Mouse (Mus musculus): ENCODE results near the gene Ninj2. TPM values are rescaled to one million over a fixed set of nuclear protein-coding genes. Genes with fewer than 3 reads are reported as not detected.

The Ninj2 gene
- total RNA-seq, 1 experiment = 1.2 TPM

DNA sequence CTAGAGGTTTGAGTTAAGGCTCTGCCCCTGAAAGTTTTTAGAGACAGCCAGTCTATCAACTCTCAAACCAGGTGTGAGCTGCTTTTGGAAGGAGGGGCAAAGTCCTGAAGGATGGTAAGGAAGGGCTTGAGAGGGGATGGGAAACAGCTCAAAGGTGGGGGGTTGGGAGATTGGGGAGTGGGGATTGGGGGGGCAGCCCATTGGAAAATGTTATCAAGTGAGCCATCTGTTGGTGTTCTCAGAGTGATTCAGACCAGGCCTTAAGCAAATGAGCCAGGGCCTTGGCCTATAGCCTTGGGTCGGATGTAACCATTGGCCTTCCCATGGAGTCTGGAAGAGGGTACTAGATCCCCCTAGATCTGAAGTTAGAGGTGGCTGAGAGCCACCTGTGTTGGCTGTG lies 100.6 kb downstream of the Ninj2 start:
- no peak overlapping the region for H3K4me3 ChIP-seq (ENCODE audit: insufficient read depth in 1 of 2, low read depth in 1 of 2, low read length in 2 of 2, poor library complexity in 1 of 2, severe bottlenecking in 1 of 2)
- in situ Hi-C loops (cut with MboI; ENCODE audit: low sequenced_read_pairs in 2 of 2, unreplicated experiment in 2 of 2) = loop anchor here (5.0 to 25.0 kb wide), 4 partner anchors 191 to 709 kb away; partner anchors contain the start of gene Fbxl14 (in 1 of the 2)
- H3K9me3 ChIP-seq (ENCODE audit: control insufficient read depth, insufficient read depth, low read depth, low read length) = no peaks in the 10 kb centered on the region
- H3K36me3 ChIP-seq (ENCODE audit: control insufficient read depth, insufficient read depth, low read length, poor library complexity, severe bottlenecking) = no peaks in the 10 kb centered on the region
- H3K27ac ChIP-seq (ENCODE audit: insufficient read depth, low read depth, low read length, poor library complexity, severe bottlenecking) = no peak overlapping the region
- DNase-seq (ENCODE audit: low read depth, low spot score) = no peak
- no peak overlapping the region for H3K9ac ChIP-seq (ENCODE audit: insufficient read depth, low read depth, low read length, poor library complexity, severe bottlenecking)
- H3K4me1 ChIP-seq (ENCODE audit: control insufficient read depth in 2 of 2, insufficient read depth in 2 of 2, low read length in 2 of 2, poor library complexity in 1 of 2) = peaks cover 8 to 28% of the 10 kb centered on the region in 2 experiments
- TF ChIP-seq ZC3H11A (IDR thresholded peaks at IDR 0.05; ENCODE audit: borderline replicate concordance, low read depth, low read length) (no peak), ZNF384 (IDR thresholded peaks at IDR 0.05; ENCODE audit: low read depth, low read length) (no peak), HCFC1 (IDR thresholded peaks at IDR 0.05; ENCODE audit: borderline replicate concordance, insufficient read depth, low read length) (no peak), MAFK (IDR thresholded peaks at IDR 0.05; ENCODE audit: insufficient read depth, low read depth, low read length) (no peak), CHD2 (IDR thresholded peaks at IDR 0.05; ENCODE audit: low read depth, low read length) (no peak)

DNA sequence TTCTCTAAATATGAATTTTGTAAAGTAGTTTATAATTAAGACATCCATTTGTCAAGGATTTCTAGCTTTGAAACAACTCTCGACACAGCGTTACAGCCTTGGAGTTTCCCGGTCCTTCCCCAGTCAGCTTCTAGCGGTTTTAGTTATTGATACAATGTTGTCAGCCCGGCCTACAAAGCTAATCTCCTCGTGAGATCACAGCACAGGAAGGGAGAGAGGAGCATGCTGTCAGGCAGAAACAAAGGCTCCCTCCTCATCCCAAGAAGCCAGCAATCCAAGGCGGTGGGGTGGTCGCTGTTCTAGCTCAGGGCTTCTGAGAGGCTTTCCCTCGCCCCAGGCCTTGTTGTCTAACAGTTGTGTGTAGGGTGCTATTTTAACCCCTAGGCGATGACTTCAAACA lies 101.2 kb downstream of the Ninj2 start:
- TF ChIP-seq MAFK (IDR thresholded peaks at IDR 0.05; ENCODE audit: insufficient read depth, low read depth, low read length) (no peak), HCFC1 (IDR thresholded peaks at IDR 0.05; ENCODE audit: borderline replicate concordance, insufficient read depth, low read length) (no peak), ZC3H11A (IDR thresholded peaks at IDR 0.05; ENCODE audit: borderline replicate concordance, low read depth, low read length) (no peak), ZNF384 (IDR thresholded peaks at IDR 0.05; ENCODE audit: low read depth, low read length) (no peak), CHD2 (IDR thresholded peaks at IDR 0.05; ENCODE audit: low read depth, low read length) (no peak)
- H3K9ac ChIP-seq (ENCODE audit: insufficient read depth, low read depth, low read length, poor library complexity, severe bottlenecking) = no peak overlapping the region
- peaks cover 3 to 27% of the 10 kb centered on the region in 2 experiments for H3K4me1 ChIP-seq (ENCODE audit: control insufficient read depth in 2 of 2, insufficient read depth in 2 of 2, low read length in 2 of 2, poor library complexity in 1 of 2)
- no peak for DNase-seq (ENCODE audit: low read depth, low spot score)
- H3K36me3 ChIP-seq (ENCODE audit: control insufficient read depth, insufficient read depth, low read length, poor library complexity, severe bottlenecking) = no peaks in the 10 kb centered on the region
- H3K4me3 ChIP-seq (ENCODE audit: insufficient read depth in 1 of 2, low read depth in 1 of 2, low read length in 2 of 2, poor library complexity in 1 of 2, severe bottlenecking in 1 of 2) = no peak overlapping the region
- no peaks in the 10 kb centered on the region for H3K9me3 ChIP-seq (ENCODE audit: control insufficient read depth, insufficient read depth, low read depth, low read length)
- H3K27ac ChIP-seq (ENCODE audit: insufficient read depth, low read depth, low read length, poor library complexity, severe bottlenecking) = no peak overlapping the region
- in situ Hi-C loops (cut with MboI; ENCODE audit: low sequenced_read_pairs in 2 of 2, unreplicated experiment in 2 of 2) = loop anchor here (5.0 to 25.0 kb wide), 4 partner anchors 192 to 710 kb away; partner anchors contain the start of gene Fbxl14 (in 1 of the 2)

DNA sequence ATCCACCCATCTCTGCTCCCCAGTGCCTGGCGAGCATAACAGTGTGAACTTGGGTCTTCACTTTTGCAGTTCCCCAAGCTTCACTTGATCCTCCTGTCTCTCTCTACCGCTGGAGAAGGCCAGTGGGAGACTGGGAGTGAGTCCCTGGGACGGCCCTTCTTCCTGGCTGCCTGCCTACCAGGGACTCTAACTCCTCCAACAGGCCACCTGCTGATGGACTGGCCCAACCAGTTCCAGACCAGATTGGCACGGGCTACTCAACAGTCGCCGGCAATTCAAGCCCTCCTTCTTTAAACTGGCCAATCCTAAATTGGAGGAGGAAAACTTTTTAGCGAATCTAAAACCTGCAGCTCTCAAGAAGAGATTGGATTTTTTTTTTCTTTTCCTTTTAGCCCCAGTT lies 101.8 kb downstream of the Ninj2 start:
- Histone ChIP-seq H3K9ac (ENCODE audit: insufficient read depth, low read depth, low read length, poor library complexity, severe bottlenecking) (no peak overlapping the region), H3K36me3 (ENCODE audit: control insufficient read depth, insufficient read depth, low read length, poor library complexity, severe bottlenecking) (no peaks in the 10 kb centered on the region), H3K27ac (ENCODE audit: insufficient read depth, low read depth, low read length, poor library complexity, severe bottlenecking) (no peak overlapping the region), H3K4me3 (ENCODE audit: insufficient read depth in 1 of 2, low read depth in 1 of 2, low read length in 2 of 2, poor library complexity in 1 of 2, severe bottlenecking in 1 of 2) (no peak overlapping the region), H3K9me3 (ENCODE audit: control insufficient read depth, insufficient read depth, low read depth, low read length) (no peaks in the 10 kb centered on the region), H3K4me1 (ENCODE audit: control insufficient read depth in 2 of 2, insufficient read depth in 2 of 2, low read length in 2 of 2, poor library complexity in 1 of 2) (peaks cover 2 to 25% of the 10 kb centered on the region in 2 experiments; a peak in 3 of 4 replicates)
- no peak for DNase-seq (ENCODE audit: low read depth, low spot score)
- TF ChIP-seq HCFC1 (IDR thresholded peaks at IDR 0.05; ENCODE audit: borderline replicate concordance, insufficient read depth, low read length) (no peak), MAFK (IDR thresholded peaks at IDR 0.05; ENCODE audit: insufficient read depth, low read depth, low read length) (no peak), ZC3H11A (IDR thresholded peaks at IDR 0.05; ENCODE audit: borderline replicate concordance, low read depth, low read length) (no peak), ZNF384 (IDR thresholded peaks at IDR 0.05; ENCODE audit: low read depth, low read length) (no peak)
- in situ Hi-C loops (cut with MboI; ENCODE audit: low sequenced_read_pairs in 2 of 2, unreplicated experiment in 2 of 2) = loop anchor here (5.0 to 25.0 kb wide), 4 partner anchors 193 to 710 kb away; partner anchors contain the start of gene Fbxl14 (in 1 of the 2)

- DNase-seq (ENCODE audit: low read depth, low spot score) = peak; percentile 68
- no peak for TF ChIP-seq ZNF384 (IDR thresholded peaks at IDR 0.05; ENCODE audit: low read depth, low read length)
- 0 out of 2 replicates have a peak, but pooled peaks have one; percentile 36 for TF ChIP-seq ZC3H11A (IDR thresholded peaks at IDR 0.05; ENCODE audit: borderline replicate concordance, low read depth, low read length)
- peaks cover 0 to 19% of the 10 kb centered on the region in 2 experiments; a peak in 2 of 4 replicates for H3K4me1 ChIP-seq (ENCODE audit: control insufficient read depth in 2 of 2, insufficient read depth in 2 of 2, low read length in 2 of 2, poor library complexity in 1 of 2)
- H3K36me3 ChIP-seq (ENCODE audit: control insufficient read depth, insufficient read depth, low read length, poor library complexity, severe bottlenecking) = no peaks in the 10 kb centered on the region
- no peak overlapping the region for H3K9ac ChIP-seq (ENCODE audit: insufficient read depth, low read depth, low read length, poor library complexity, severe bottlenecking)
- no peak overlapping the region for H3K27ac ChIP-seq (ENCODE audit: insufficient read depth, low read depth, low read length, poor library complexity, severe bottlenecking)
- in situ Hi-C loops (cut with MboI; ENCODE audit: low sequenced_read_pairs in 2 of 2, unreplicated experiment in 2 of 2) = loop anchor here (10.0 to 25.0 kb wide), 3 partner anchors 262 to 712 kb away; partner anchors contain the start of gene Fbxl14 (in 1 of the 2)
- no peak overlapping the region for H3K4me3 ChIP-seq (ENCODE audit: insufficient read depth in 1 of 2, low read depth in 1 of 2, low read length in 2 of 2, poor library complexity in 1 of 2, severe bottlenecking in 1 of 2)
- H3K9me3 ChIP-seq (ENCODE audit: control insufficient read depth, insufficient read depth, low read depth, low read length) = no peaks in the 10 kb centered on the region
These were observed 103.7 kb downstream of the Ninj2 start for GRCm38 (mm10) chr6:120196837-120197236.

Data from ES-E14 (cell line).